In the genomic region with DNA sequence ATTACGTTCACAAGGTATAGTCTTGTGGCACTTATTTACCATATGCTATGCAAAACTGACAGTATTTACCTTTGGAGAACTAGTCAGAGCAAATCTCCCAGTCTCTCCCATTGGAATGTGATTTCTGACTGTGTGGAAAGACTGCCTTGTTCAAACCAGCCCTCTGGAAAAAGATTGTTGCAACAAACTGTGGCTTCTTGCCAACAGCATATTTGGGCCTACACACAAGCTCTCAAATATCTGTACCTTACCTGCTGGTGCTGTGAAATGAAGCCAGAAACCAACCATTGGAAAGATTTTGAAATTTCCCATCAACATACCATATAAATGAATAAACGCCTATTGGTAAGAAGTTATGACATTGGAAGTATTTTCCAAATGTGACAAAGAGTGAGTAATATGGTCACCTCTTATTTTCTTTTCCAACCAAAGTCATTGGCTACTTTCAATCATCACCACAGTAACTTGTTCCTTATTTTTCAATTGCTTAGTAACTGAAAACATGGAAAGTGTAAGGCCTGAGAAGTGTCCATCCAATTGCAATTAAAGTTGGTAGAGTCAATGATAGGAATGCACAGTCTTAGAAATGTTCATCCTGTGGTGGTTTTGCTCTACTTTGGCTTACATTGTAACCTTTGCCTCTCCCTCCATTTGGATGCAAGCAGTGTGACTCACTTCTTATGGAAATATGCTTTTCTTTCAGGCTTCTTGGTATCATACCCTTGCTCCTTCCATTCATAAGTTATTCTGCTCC, we compare ENCODE assay signal across 20 mouse cellular contexts.
DNase-seq lines count a peak whose midpoint lies in the region; ATAC-seq lines count a peak whose summit lies in the region.
"Had no signal": no experiment of that assay in that cellular context is flagged by ENCODE, and none has a peak within 500 bp of the region (broad histone marks: within the 10 kb centered on the region; RNA-seq: fewer than 3 reads in every experiment).

No protein-coding gene starts in this region.

- H3K4me2 ChIP-seq in kidney, embryonic 15.5 days: no peak overlapping the region
- H3K4me2 ChIP-seq: hindbrain, embryonic 13.5 days; limb, embryonic 12.5 days; liver, embryonic 15.5 days; midbrain, embryonic 13.5 days had no signal

- no peaks in the 10 kb centered on the region for H3K36me3 ChIP-seq in kidney, embryonic 15.5 days
- H3K36me3 ChIP-seq: heart, embryonic 10.5 days; hindbrain, embryonic 13.5 days; limb, embryonic 12.5 days; liver, embryonic 15.5 days; midbrain, embryonic 13.5 days had no signal

- H3K27ac ChIP-seq in kidney, embryonic 15.5 days: no peak overlapping the region
- H3K27ac ChIP-seq: heart, embryonic 10.5 days; hindbrain, embryonic 13.5 days; limb, embryonic 12.5 days; liver, embryonic 15.5 days; midbrain, embryonic 13.5 days had no signal

- no peak for ATAC-seq in kidney, embryonic 15.5 days (replicated peaks; ENCODE audit: low FRiP score)
- ATAC-seq: forebrain, embryonic 16.5 days; inflammation-experienced regulatory T-cells, adult 6 months; midbrain, embryonic 13.5 days had no signal

- no peak overlapping the region for H3K9ac ChIP-seq in kidney, embryonic 15.5 days
- H3K9ac ChIP-seq: hindbrain, embryonic 13.5 days; limb, embryonic 12.5 days; liver, embryonic 15.5 days; midbrain, embryonic 13.5 days had no signal

- no peaks in the 10 kb centered on the region for H3K9me3 ChIP-seq in kidney, embryonic 15.5 days (replicated peaks)
- H3K9me3 ChIP-seq: heart, embryonic 10.5 days; hindbrain, embryonic 13.5 days; limb, embryonic 12.5 days; liver, embryonic 15.5 days; midbrain, embryonic 13.5 days had no signal

- no peaks in the 10 kb centered on the region for H3K27me3 ChIP-seq in kidney, embryonic 15.5 days
- H3K27me3 ChIP-seq: hindbrain, embryonic 13.5 days; limb, embryonic 12.5 days; liver, embryonic 15.5 days; midbrain, embryonic 13.5 days had no signal

- H3K4me1 ChIP-seq in kidney, embryonic 15.5 days: no peaks in the 10 kb centered on the region
- H3K4me1 ChIP-seq: heart, embryonic 10.5 days; hindbrain, embryonic 13.5 days; limb, embryonic 12.5 days; liver, embryonic 15.5 days; midbrain, embryonic 13.5 days had no signal

- 90% methylated on average over 2 of the region's 2 CpGs for WGBS in kidney, embryonic 15.5 days

- no peak overlapping the region for H3K4me3 ChIP-seq in kidney, embryonic 15.5 days (replicated peaks)
- H3K4me3 ChIP-seq: heart, embryonic 10.5 days; hindbrain, embryonic 13.5 days; limb, embryonic 12.5 days; liver, embryonic 15.5 days; midbrain, embryonic 13.5 days had no signal

- DNase-seq in cerebellum, adult 9-10 months: peak; percentile 8
- DNase-seq in cerebellum, adult 8-10 months: no peak
- peak; percentile 6 for DNase-seq in kidney, postnatal 14 days
- peak; percentile 28 for DNase-seq in brain, adult 2 months (ENCODE audit: low read depth, low spot score)
- peak; percentile 15 for DNase-seq in lung, postnatal 10 days
- DNase-seq in right cerebral cortex, postnatal 4 days: no peak
- DNase-seq in embryo, embryonic 10 days (ENCODE audit: low spot score): no peak
- DNase-seq: adrenal gland, postnatal 25 days; gastrocnemius, postnatal 36 days; heart, postnatal 14 days; spleen, adult 18-20 months; thymus, postnatal 25 days had no signal

Comparison
In these comparisons a context has a peak if more than half of its experiments do, and no peak if none do; other contexts are left out.
1. DNase-seq: peak in cerebellum, adult 9-10 months (single experiment), kidney, postnatal 14 days (single experiment), brain, adult 2 months (single experiment) and lung, postnatal 10 days (single experiment); none in cerebellum, adult 8-10 months (single experiment), right cerebral cortex, postnatal 4 days (single experiment) and embryo, embryonic 10 days (single experiment).